Mouse (Mus musculus) CH12.LX (cell line): Measurements from ENCODE around the gene Ap2a2. TPM values are rescaled to one million over a fixed set of nuclear protein-coding genes. Genes with fewer than 3 reads are reported as not detected.

Experiments used
- DNase-seq: peaks from one replicate; pipeline ENCODE4 v3.0.0-alpha.2; 2013; ENCODE audit errors: extremely low read depth
- H3K27ac ChIP-seq: 2 replicates; pipeline ENCODE4 v1.5.1; 2012; ENCODE audit warnings: low read depth, mild to moderate bottlenecking, control low read depth, moderate library complexity; ENCODE audit not compliant: insufficient read depth
- H3K27me3 ChIP-seq: replicated peaks from 2 replicates; pipeline ENCODE3; 2012; ENCODE audit warnings: inconsistent platforms
- H3K36me3 ChIP-seq, 2 experiments: replicated peaks in 1 of 2; 2 replicates each; pipeline versions ENCODE3 to v1.6.1; 2012; ENCODE audit warnings: inconsistent platforms in 1 of 2, low read length in 1 of 2, mild to moderate bottlenecking in 1 of 2, mixed read lengths in 1 of 2, moderate library complexity in 1 of 2; ENCODE audit not compliant: control insufficient read depth in 1 of 2, insufficient read depth in 1 of 2
- H3K4me1 ChIP-seq, 2 experiments: 2 replicates each; pipeline ENCODE4 v1.6.1; 2012; ENCODE audit warnings: inconsistent platforms in 1 of 2, moderate library complexity in 1 of 2; ENCODE audit not compliant: insufficient read depth in 2 of 2, control insufficient read depth in 1 of 2
- H3K4me2 ChIP-seq: 2 replicates; pipeline ENCODE4 v1.6.1; 2012; ENCODE audit warnings: low read depth, mild to moderate bottlenecking, control low read depth; ENCODE audit not compliant: poor library complexity, insufficient read depth, severe bottlenecking
- H3K4me3 ChIP-seq, 3 experiments: fragments of 150-350 bp in 1 of 3; sonication (generic) in 1 of 3; replicated peaks in 1 of 3; 2 replicates each; pipeline versions ENCODE3 to v1.5.1; 2011 to 2012; ENCODE audit warnings: low read depth in 2 of 3, low read length in 2 of 3, mild to moderate bottlenecking in 2 of 3, moderate library complexity in 2 of 3, control low read depth in 1 of 3, improper control_type of control experiment in 1 of 3, inconsistent platforms in 1 of 3, mixed read lengths in 1 of 3; ENCODE audit not compliant: poor library complexity in 1 of 3
- H3K79me2 ChIP-seq: replicated peaks from 2 replicates; pipeline ENCODE4 v1.6.1; 2012; ENCODE audit warnings: mild to moderate bottlenecking, moderate library complexity; ENCODE audit not compliant: control insufficient read depth, poor library complexity, insufficient read depth, severe bottlenecking; ENCODE audit errors: extremely low read depth
- H3K9ac ChIP-seq: 2 replicates; pipeline ENCODE4 v1.6.1; 2012; ENCODE audit warnings: low read depth, mild to moderate bottlenecking, control low read depth, moderate library complexity; ENCODE audit not compliant: insufficient read depth
- H3K9me3 ChIP-seq: replicated peaks from 2 replicates; pipeline ENCODE3; 2012; ENCODE audit warnings: low read length, inconsistent platforms, mixed read lengths
- BHLHE40 ChIP-seq: IDR thresholded peaks from 2 replicates; pipeline ENCODE4 v1.6.1; 2011; ENCODE audit warnings: mild to moderate bottlenecking, low read depth, low read length, improper control_type of control experiment
- CHD1 ChIP-seq: IDR thresholded peaks from 2 replicates; pipeline ENCODE4 v1.6.1; 2012; ENCODE audit warnings: low read depth, low read length, improper control_type of control experiment, inconsistent platforms
- CHD2 ChIP-seq: IDR thresholded peaks from 2 replicates; pipeline ENCODE4 v1.6.1; 2011; ENCODE audit warnings: low read length, improper control_type of control experiment
- CTCF ChIP-seq, 2 experiments: IDR thresholded peaks in 1 of 2; conservative IDR thresholded peaks in 1 of 2; 2 replicates each; pipeline ENCODE4 v1.5.1; 2011 to 2012; ENCODE audit warnings: low read depth in 2 of 2, low read length in 2 of 2, improper control_type of control experiment in 1 of 2, inconsistent platforms in 1 of 2, mild to moderate bottlenecking in 1 of 2, moderate library complexity in 1 of 2
- E2F4 ChIP-seq: IDR thresholded peaks from 2 replicates; pipeline ENCODE4 v1.6.1; 2011; ENCODE audit warnings: low read depth, low read length, improper control_type of control experiment; ENCODE audit not compliant: insufficient replicate concordance
- ELF1 ChIP-seq: IDR thresholded peaks from 2 replicates; pipeline ENCODE4 v1.6.1; 2014; ENCODE audit warnings: low read depth, mild to moderate bottlenecking, inconsistent platforms, low read length, improper control_type of control experiment
- EP300 ChIP-seq: IDR thresholded peaks from 2 replicates; pipeline ENCODE4 v1.6.1; 2011; ENCODE audit warnings: low read length, improper control_type of control experiment
- ETS1 ChIP-seq: conservative IDR thresholded peaks from 2 replicates; pipeline ENCODE4 v1.6.1; 2012; ENCODE audit warnings: low read depth, mild to moderate bottlenecking, inconsistent platforms, low read length, improper control_type of control experiment, moderate library complexity
- HCFC1 ChIP-seq: IDR thresholded peaks from 2 replicates; pipeline ENCODE4 v1.6.1; 2012; ENCODE audit warnings: low read depth, mild to moderate bottlenecking, inconsistent platforms, low read length, improper control_type of control experiment
- IRF4 ChIP-seq: IDR thresholded peaks from 2 replicates; pipeline ENCODE4 v1.6.1; 2014; ENCODE audit warnings: low read depth, mild to moderate bottlenecking, inconsistent platforms, low read length, improper control_type of control experiment
- JUN ChIP-seq: IDR thresholded peaks from 2 replicates; pipeline ENCODE4 v1.6.1; 2011; ENCODE audit warnings: low read depth, mild to moderate bottlenecking, low read length, improper control_type of control experiment, moderate library complexity; ENCODE audit not compliant: insufficient read depth
- KAT2A ChIP-seq: IDR thresholded peaks from 2 replicates; pipeline ENCODE4 v1.6.1; 2012; ENCODE audit warnings: low read length, improper control_type of control experiment, inconsistent platforms; ENCODE audit not compliant: insufficient replicate concordance
- MAX ChIP-seq: IDR thresholded peaks from 2 replicates; pipeline ENCODE4 v1.6.1; 2011; ENCODE audit warnings: low read length, improper control_type of control experiment
- MAZ ChIP-seq: IDR thresholded peaks from 2 replicates; pipeline ENCODE4 v1.6.1; 2012; ENCODE audit warnings: low read depth, mild to moderate bottlenecking, inconsistent platforms, low read length, improper control_type of control experiment, moderate library complexity
- MEF2A ChIP-seq: IDR thresholded peaks from 2 replicates; pipeline ENCODE4 v1.6.1; 2014; ENCODE audit warnings: low read depth, mild to moderate bottlenecking, inconsistent platforms, low read length, improper control_type of control experiment, borderline replicate concordance
- MXI1 ChIP-seq: IDR thresholded peaks from 2 replicates; pipeline ENCODE4 v1.6.1; 2011; ENCODE audit warnings: mild to moderate bottlenecking, low read depth, low read length, improper control_type of control experiment
- MYC ChIP-seq: IDR thresholded peaks from 2 replicates; pipeline ENCODE4 v1.6.1; 2011; ENCODE audit warnings: low read depth, mild to moderate bottlenecking, improper control_type of control experiment, low read length
- NELFE ChIP-seq: IDR thresholded peaks from 2 replicates; pipeline ENCODE4 v1.6.1; 2011; ENCODE audit warnings: low read depth, low read length, improper control_type of control experiment
- POLR2A ChIP-seq: IDR thresholded peaks from 2 replicates; pipeline ENCODE4 v1.6.1; 2011; ENCODE audit warnings: low read depth, mild to moderate bottlenecking, improper control_type of control experiment, low read length
- POLR2AphosphoS2 ChIP-seq: IDR thresholded peaks from 2 replicates; pipeline ENCODE4 v1.6.1; 2011; ENCODE audit warnings: low read depth, low read length, improper control_type of control experiment
- RAD21 ChIP-seq: IDR thresholded peaks from 2 replicates; pipeline ENCODE4 v1.6.1; 2011; ENCODE audit warnings: low read depth, mild to moderate bottlenecking, low read length, improper control_type of control experiment, moderate library complexity
- RCOR1 ChIP-seq: conservative IDR thresholded peaks from 2 replicates; pipeline ENCODE4 v1.6.1; 2012; ENCODE audit warnings: low read depth, mild to moderate bottlenecking, inconsistent platforms, low read length, improper control_type of control experiment
- UBTF ChIP-seq: IDR thresholded peaks from 2 replicates; pipeline ENCODE4 v1.6.1; 2012; ENCODE audit warnings: low read depth, mild to moderate bottlenecking, inconsistent platforms, low read length, improper control_type of control experiment, moderate library complexity
- dilution Hi-C: fragments of 300-500 bp; cut with MboI; formaldehyde crosslinking; loops from 2 replicates; pipeline ENCODE4 v1.14.3; 2020; ENCODE audit warnings: low sequenced_read_pairs; ENCODE audit not compliant: extremely low pct_unique_long_range_greater_than_20kb, extremely low pct_ligation_motif_present
- in situ Hi-C: fragments of 300-500 bp; cut with MboI; formaldehyde crosslinking; loops from 3 replicates; pipeline ENCODE4 v1.14.3; 2019; ENCODE audit warnings: low sequenced_read_pairs, low pct_ligation_motif_present, low pct_unique_long_range_greater_than_20kb, mixed read lengths
- polyA plus RNA-seq: library from polyadenylated mRNA; unstranded; fragments of >175 nt; gene quantifications from 2 replicates; pipeline ENCODE4 v1.2.1, GENCODE M21; 2012; ENCODE audit warnings: low read depth; ENCODE audit not compliant: insufficient read length
- total RNA-seq, 2 experiments: library from RNA; depleted of rRNA; stranded (reverse); fragments of 300-350 nt in 1 of 2; fragments of >200 nt in 1 of 2; gene quantifications; 2 replicates each; pipeline ENCODE4 v1.2.3; 2012 to 2014

Gene Ap2a2
- total and polyA plus RNA-seq, 3 experiments: 30.0 to 50.7 (median 43.1) TPM

- H3K4me1 ChIP-seq: peaks cover 9 to 49% of the 10 kb centered on the region in 2 experiments
- in situ Hi-C loops: no loop called here
- dilution Hi-C loops: no loop called here
- H3K9ac ChIP-seq: no peak overlapping the region
- no peaks in the 10 kb centered on the region for H3K9me3 ChIP-seq
- DNase-seq: no peak
- no peak overlapping the region for H3K27ac ChIP-seq
- H3K4me2 ChIP-seq: no peak overlapping the region
- peaks cover 20% of the 10 kb centered on the region for H3K79me2 ChIP-seq
- H3K36me3 ChIP-seq: peaks cover 0 to 30% of the 10 kb centered on the region in 2 experiments
- no peaks in the 10 kb centered on the region for H3K27me3 ChIP-seq
- H3K4me3 ChIP-seq: no peak overlapping the region
- TF ChIP-seq EP300: no peak
- TF ChIP-seq MXI1: no peak
- no peak for TF ChIP-seq MAZ
- no peak for TF ChIP-seq E2F4
- TF ChIP-seq RCOR1: no peak
- no peak for TF ChIP-seq NELFE
- TF ChIP-seq POLR2AphosphoS2: no peak
- no peak for TF ChIP-seq UBTF
- no peak for TF ChIP-seq CHD2
- TF ChIP-seq ETS1: no peak
- TF ChIP-seq MAX: no peak
- no peak for TF ChIP-seq MEF2A
- no peak for TF ChIP-seq CHD1
Observed at GRCm38 (mm10) chr7:141564561-141564960, 2.6 kb downstream of the Ap2a2 start.

GRCm38 (mm10) chr7:141566587-141566986 lies 4.6 kb downstream of the Ap2a2 start:
- Histone ChIP-seq H3K4me2 (no peak overlapping the region), H3K9me3 (no peaks in the 10 kb centered on the region), H3K9ac (no peak overlapping the region), H3K36me3 (peaks cover 0 to 41% of the 10 kb centered on the region in 2 experiments), H3K27me3 (no peaks in the 10 kb centered on the region), H3K27ac (no peak overlapping the region), H3K4me1 (peaks cover 9 to 30% of the 10 kb centered on the region in 2 experiments), H3K79me2 (peaks cover 20% of the 10 kb centered on the region), H3K4me3 (no peak overlapping the region)
- no peak for DNase-seq
- in situ Hi-C loops: no loop called here
- dilution Hi-C loops: no loop called here
- TF ChIP-seq MAZ (no peak), BHLHE40 (no peak), ELF1 (no peak), MXI1 (no peak), IRF4 (no peak), JUN (no peak), NELFE (no peak), MYC (no peak), HCFC1 (no peak), POLR2A (no peak), CTCF (conservative IDR thresholded peaks at IDR 0.05 in 1 of 2, IDR thresholded peaks at IDR 0.05 in 1 of 2; ENCODE audit: low read depth in 2 of 2, low read length in 2 of 2) (no peak), RAD21 (no peak), CHD1 (no peak), KAT2A (no peak)
